Mouse (Mus musculus): Measurements from ENCODE around the gene Anapc10. TPM values are rescaled to one million over a fixed set of nuclear protein-coding genes. Genes with fewer than 3 reads are reported as not detected.
"Not testable (repeated sequence)": the region's sequence is repeated elsewhere in the genome, so short reads cannot be mapped to it uniquely, and the experiment has no call there.

Gene Anapc10
- total RNA-seq (2021) = 10 to 100 TPM in 1 of 2 experiments, 1 to 10 TPM in 1; 8.3 to 10.6 TPM
- long read RNA-seq, experiment 1, full-length matches to known transcripts = 4 of 8 reads
- long read RNA-seq, experiment 1, partial matches to known transcripts = 2 of 8 reads
- long read RNA-seq, experiment 1, other reads (novel, unspliced or antisense) = 2 of 8 reads
- long read RNA-seq, experiment 2, full-length matches to known transcripts = 11 of 17 reads
- long read RNA-seq, experiment 2, partial matches to known transcripts = 0 of 17 reads
- long read RNA-seq, experiment 2, other reads (novel, unspliced or antisense) = 6 of 17 reads

DNA sequence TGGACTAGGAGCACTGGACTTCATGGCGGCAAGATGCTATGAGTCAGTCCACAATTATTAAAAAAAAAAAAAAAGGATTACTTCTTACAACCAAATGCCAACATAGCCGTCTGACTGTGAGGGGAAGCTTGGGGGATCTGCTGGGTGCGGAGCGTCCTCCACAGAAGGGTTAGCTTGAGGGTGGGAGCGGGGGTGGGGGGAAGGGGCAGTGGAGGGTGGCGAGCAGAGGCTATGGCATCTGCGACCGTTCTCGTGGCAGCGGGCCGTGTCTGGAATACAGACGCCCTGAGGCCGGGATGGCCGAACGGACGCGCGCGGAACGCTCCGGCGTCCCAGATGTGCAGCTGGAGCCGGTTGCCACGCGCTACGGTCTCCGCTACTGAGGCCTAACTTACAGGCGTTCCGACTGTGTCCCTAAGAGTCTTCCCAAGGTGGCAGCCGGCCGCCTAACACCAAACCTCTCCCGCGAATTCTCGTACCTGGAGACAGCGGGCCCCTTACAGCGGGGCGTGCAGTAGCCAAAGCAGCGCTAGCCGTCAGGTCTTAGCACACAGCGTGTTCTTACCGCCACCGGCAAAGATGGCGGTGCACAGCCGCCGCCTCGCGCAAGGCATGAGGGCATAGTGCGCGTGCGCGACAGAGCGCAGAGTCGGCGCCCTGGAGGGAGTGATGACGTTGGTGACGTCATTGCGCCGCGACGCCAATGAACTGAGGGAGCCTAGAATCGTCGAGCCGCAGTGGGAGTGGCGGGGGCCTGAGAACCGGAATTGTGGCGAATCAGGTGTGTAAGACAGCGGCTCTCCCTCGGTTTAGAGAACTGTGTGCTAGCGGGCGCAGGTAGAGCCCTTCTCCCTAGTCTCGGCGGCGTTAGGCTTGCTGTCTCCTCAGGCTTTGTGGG, at the start of gene Anapc10, which contains the start of gene Abce1:
Anapc10 (plus strand) TSS at position 757 of the 898 bp plus-strand sequence.
Abce1 (minus strand) TSS at position 677 of the 898 bp plus-strand sequence.
- DNase-seq (ENCODE audit: low spot score in 2 of 2) = peak; percentile 98 to 99

DNA sequence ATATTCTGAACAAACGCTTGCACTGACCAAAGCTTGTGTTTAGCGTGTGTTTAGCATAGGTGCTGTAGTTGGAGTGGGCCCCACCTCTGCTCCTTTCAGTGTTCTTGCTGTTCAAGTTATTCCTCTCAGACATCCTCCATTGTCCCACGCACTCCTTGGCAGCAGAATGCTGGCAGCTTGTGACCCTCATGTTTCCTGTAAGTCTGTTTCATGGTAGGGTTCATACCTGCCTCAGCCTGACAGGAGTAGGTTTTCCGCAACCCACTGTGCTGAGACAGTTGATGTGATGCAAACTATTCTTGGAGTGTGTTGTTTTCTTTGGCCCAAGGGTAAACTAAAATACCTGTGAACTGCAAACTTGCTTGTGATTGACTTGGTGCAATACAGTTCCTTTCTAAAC, 35.2 kb upstream of the Anapc10 start:
- no peak for DNase-seq (ENCODE audit: low spot score in 2 of 2)

DNA sequence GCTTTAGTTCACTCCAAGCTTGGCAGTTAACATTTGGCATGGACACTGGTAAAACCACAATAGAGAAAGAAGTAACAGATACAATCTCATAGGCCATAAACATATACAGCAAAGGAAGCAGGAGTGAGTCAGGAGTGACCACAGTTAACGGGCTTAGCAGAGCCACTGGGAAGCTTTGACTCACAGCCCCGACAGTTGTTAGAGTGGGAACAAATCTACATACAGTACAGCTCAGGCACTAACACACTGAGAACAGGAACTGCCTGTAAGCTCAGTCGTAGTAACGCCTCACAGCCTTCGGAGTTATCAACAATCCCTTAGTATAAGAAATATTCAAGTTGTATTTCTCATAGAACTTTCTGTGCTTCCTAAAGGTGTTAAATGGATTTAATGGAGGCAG, 32.6 kb upstream of the Anapc10 start:
- DNase-seq (ENCODE audit: low spot score in 2 of 2) = no peak

DNA sequence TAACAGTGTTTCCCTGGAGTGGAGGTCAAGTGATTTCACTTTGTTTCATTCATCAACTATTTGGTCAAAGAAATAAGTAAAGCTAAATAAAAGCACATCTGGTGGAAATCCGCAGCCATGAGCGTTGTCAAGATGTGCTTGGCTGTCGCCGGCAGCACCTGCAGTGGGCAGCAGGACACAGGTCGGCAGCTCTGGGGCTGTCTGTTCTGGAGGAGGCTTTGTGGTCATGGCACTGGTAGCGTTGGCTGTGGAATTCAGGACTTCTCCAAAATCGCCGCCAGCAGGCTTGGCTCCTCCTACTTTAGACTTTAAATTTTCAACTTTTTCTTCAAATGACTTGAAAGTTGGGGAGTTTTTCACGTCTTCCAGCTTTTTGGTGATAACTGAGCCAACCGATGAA, 31.5 kb upstream of the Anapc10 start:
- not testable (repeated sequence) for DNase-seq (ENCODE audit: low spot score in 2 of 2)

DNA sequence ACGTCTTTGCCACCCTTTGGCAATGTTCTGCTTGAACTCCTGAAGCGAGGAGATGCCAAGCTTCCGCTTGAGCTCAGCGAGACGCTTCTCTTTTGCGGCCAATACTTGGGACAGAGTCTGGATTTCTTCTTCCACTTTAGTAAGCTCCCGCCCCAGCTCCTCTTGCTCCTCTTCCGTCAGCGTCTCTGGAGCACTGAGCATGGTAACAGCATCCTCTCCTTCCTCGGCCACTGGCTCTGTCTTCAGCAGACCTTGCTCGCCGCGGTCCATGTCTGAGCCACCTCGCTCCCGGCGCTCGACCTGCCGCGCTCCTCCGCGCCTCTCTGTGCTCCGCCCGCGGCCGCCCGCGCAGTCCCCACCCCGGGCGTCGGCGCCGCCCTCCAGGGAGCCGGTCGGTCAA, 31.1 kb upstream of the Anapc10 start:
- DNase-seq (ENCODE audit: low spot score in 2 of 2) = peak; percentile 31 to 43

DNA sequence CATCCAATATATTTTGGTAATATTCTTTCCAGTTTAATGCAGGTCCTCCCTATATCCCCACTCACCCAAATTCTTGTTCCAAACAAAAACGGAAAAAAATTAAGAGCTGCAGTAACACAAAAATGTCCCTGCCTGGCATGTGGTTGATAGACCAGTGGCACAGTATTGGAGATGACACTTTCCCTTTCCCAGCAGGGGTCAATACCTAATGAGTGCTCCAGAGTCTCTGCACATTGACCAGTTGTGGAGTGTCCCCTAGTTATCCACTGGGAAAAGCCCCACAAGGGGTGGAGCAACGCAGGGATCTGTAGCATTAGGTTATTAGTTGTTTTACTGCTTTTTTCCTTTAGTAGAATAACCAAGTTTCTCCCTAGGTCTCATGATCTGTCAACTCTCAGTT, 30.7 kb upstream of the Anapc10 start:
- DNase-seq (ENCODE audit: low spot score in 2 of 2) = no peak

DNA sequence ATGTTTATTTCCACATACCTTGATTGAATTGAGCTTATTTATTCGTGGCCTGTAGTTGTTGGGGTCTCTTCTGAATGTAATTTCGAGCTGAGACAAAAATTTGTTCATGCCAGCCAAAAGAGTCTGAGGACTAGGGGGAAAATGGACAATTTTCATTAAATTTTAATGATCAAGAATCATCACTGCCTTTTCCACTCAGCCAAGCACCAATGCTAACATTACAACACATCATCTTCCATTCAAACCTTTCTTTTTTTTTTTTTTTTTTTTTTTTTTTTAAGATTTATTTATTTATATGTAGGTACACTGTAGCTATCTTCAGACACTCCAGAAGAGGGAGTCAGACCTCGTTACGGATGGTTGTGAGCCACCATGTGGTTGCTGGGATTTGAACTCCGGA, 25.7 kb upstream of the Anapc10 start:
- not testable (repeated sequence) for DNase-seq (ENCODE audit: low spot score in 2 of 2)

DNA sequence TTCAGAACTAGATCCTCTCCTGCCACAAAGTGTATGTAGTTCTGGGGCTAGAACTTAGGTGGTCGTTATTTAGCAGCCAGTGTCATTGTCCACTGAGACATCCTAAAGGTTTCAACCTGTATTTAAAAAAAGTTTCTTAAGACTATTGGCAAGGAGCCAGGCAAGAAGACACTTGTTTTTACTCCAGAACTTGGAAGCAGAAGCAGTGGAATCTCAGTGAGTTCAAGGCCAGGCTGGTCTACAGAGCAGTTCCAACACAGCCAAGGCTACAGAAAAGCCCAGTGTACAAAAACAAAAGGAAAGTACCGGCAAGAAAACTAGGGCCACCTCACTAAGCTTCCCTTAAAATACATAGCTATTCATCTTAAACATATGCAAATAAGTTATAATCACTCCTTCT, 19.1 kb upstream of the Anapc10 start:
- DNase-seq (ENCODE audit: low spot score in 2 of 2) = no peak

DNA sequence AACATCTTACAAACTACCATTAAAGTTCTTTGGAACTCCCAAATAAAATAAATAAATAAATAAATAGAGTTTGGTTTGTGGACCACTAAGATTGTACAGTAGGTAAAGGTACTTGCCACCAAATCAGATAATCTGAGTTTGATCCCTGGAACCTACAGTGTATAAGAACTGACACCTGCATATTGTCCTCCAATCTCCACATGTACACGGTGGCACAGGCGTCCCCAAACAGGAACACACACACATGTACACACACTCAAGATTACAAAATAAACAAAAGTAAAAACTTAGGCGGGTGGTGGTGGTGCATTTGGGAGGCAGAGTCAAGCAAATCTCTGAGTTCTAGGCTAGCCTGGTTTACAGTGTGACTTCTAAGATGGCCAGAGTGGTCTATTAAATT, 4.9 kb upstream of the Anapc10 start:
- no peak for DNase-seq (ENCODE audit: low spot score in 2 of 2)

DNA sequence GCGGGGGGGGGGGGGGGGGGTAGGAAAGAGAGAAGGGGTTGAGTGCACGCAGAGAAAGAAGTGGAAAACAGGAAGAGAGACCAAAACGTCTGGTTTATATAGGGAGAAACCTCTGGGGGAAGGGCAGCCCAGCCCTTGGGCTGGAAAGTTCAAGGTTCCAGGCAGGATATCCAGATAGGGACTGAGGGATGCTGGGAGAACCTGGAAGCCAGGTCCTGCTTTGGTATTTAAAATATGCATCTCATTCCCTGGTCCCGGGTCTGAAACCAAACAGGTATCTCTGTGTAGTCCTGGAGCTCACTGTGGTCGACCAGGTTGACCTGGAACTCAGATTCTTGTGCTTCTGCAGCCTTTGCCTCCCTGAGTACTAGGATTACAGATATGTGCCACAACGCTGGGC, 1.1 kb downstream of the Anapc10 start:
- no peak for DNase-seq (ENCODE audit: low spot score in 2 of 2)

DNA sequence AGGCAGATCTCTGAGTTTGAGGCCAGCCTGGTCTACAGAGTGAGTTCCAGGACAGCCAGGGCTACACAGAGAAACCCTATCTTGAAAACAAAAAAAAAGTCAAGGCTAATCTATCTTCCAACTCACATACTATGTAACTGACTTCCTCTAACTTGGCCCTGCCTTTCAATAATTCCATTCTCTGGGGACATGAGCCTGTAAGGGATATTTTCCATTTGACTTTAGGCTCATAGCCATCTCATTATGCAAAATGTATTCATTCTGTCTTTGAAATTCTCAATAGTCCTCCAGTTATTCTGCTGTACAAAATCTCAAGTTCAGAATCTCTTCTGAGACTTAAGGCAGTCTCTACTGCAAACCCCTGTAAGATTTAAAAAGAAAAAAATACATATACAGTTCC, 9.9 kb downstream of the Anapc10 start:
- DNase-seq (ENCODE audit: low spot score in 2 of 2) = no peak

DNA sequence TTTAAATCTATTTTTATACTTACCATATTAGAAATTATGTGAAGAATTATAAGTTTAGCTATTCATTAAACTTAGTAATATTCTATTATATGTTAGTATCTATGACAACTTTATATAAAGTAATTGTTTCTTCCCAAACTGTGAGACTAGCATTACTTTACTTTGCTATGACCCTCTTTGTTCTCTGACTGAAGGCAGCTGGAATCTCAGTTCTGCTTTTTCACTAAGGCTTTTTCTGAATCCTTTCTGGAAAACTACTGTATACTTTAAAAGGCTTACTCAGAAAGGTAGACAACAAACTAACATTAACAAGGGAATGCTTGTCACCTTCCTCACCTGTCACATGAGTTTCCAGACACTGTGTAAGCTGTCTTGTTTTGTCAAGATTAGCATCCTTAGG, 11.7 kb downstream of the Anapc10 start:
- no peak for DNase-seq (ENCODE audit: low spot score in 2 of 2)

DNA sequence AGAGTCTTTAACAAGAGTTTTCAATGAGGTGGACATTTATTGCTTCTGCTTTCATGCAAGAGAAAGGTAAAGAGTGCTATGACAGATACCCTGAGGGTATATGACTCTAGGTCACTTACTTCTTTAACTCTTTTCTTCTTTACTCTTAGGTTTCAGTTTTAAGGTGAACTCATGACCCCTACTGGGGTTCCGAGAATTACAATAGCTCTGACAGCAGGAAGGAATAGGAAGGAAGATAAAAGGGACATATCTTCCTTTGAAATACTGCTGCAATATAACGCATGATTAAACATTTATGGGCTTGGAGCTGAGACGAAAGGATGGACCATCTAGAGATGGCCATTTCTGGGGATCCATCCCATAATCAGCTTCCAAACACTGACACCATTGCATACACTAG, 13.0 kb downstream of the Anapc10 start:
- no peak for DNase-seq (ENCODE audit: low spot score in 2 of 2)

DNA sequence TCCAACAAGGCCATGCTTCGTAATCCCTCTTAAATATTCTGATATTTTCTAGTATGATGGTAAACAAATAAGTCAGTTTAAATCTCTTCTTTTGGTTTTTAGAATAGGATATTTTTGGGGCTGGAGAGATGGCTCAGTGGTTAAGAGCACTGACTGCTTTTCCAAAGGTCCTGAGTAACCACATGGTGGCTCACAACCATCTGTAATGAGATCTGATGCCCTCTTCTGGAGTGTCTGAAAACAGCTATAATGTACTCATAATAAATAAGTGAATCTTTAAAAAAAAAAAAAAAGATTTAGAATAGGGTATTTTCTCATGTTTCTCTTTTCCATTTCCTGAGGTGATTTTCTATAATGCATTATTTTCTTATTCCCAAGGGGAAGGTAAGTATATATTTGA, 16.3 kb downstream of the Anapc10 start:
- no peak for DNase-seq (ENCODE audit: low spot score in 2 of 2)

DNA sequence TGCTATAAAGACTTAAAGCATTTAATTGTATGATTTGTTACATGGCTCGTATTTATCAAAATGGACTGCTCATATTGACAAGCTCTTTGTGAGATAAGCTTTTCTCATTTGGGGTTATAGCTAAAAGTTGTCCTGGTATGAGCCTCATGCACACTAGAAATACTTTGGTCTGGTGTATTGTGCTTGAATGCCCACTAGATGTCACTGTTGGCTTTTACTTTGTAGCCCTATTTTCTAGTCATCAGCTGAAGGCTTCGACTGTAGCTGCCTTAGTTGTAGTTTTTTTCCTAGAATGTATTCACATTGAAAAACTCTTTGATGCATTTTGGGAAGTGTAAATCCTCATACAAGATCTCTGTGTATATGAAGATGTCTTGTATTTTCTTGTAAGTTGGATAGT, 22.7 kb downstream of the Anapc10 start:
- peak in 1 of 2 experiments; percentile 8 for DNase-seq (ENCODE audit: low spot score in 2 of 2)

DNA sequence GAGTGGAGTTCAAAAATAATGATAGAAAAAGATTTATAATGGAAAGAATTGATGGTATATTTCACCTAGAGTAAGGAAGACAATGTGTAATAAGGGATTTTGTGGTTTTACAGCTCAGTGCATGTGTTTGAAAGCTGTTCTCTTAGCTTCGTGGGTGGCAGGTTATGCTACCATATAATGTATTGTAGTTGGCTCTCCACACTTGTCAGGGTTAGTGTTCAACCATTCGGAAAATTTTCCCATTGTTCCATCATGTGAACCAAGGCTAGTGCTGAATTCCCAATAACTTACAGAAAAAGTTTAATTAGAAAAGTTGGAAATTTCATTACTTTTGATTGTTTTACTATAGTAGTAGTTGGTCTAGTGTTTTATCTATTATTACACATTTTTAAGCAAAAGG, 36.6 kb downstream of the Anapc10 start:
- DNase-seq (ENCODE audit: low spot score in 2 of 2) = no peak

DNA sequence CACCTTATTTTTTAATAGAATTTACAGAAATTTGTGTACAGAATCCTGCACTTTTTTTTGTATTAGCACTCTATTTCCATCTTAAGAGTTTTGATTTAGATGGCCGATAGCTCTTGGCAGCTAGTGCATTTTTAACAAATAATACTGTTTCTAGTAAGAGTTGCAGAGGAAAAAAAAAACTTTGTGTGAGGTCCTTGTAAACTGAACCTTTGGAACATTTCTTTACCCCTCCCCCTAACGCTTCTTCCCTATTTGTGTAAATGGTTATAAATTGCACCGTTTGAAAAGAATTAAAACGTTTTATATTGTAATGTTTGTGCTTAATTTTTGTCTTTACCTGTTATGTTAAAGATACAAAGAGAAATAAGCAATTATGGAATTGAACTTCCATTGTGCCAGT, 37.0 kb downstream of the Anapc10 start:
- no peak for DNase-seq (ENCODE audit: low spot score in 2 of 2)

DNA sequence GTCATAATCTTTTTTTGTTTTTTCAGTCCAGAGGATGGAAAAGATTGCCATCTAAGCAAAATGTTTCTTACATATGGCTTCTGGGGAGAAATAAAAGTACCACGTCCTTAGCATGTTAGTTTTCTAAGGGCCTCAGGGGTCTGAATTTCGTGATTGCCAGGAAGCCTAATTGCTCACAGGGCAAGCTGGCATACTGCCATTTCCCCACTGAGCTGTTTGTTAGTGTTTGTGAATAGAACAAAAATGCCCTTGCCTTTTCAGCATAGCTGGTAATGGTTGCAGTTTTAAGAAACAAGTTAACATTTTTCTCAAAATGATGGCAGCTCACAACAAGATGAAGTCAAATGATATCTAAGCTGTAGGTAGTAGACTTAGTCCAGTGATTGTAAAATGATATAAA, 38.7 kb downstream of the Anapc10 start:
- DNase-seq (ENCODE audit: low spot score in 2 of 2) = no peak

DNA sequence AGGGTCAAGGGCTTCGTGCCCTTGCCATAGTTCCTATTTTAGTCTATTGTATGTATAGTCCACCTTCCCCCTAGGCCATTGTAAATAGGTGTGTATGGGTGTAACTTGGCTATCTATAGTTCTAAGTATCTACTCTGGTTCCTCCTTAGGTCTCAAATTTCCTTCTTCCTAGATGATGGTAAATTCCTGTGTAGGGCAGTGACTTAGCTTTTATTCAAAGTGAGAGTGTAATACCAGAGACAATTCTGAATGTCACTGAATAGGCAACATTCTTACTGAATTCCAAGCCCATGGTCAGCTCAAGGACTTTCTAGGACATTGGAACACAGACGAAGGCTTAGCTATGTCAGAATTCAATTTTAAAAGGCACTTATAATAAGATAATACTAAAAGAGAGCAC, 83.3 kb downstream of the Anapc10 start:
- DNase-seq (ENCODE audit: low spot score in 2 of 2) = not testable (repeated sequence)

DNA sequence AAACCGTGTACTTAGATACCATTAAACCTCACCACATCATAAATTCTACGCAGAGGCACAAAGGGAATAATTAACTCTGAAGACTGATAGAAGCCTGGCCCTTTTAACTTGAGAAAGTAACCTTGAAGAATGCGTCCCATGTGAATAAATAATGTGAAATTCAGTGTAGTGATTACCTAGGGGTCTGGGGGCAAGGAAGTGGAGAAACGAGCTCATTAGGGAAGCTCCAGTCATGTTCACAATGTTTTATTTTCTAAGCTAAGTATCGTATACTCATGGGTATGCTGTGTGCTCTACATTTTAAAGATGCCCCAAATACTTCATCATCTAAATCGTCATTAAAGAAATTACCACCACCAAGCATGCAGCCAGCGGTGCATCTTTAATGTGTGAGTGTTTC, 85.1 kb downstream of the Anapc10 start:
- no peak for DNase-seq (ENCODE audit: low spot score in 2 of 2)

DNA sequence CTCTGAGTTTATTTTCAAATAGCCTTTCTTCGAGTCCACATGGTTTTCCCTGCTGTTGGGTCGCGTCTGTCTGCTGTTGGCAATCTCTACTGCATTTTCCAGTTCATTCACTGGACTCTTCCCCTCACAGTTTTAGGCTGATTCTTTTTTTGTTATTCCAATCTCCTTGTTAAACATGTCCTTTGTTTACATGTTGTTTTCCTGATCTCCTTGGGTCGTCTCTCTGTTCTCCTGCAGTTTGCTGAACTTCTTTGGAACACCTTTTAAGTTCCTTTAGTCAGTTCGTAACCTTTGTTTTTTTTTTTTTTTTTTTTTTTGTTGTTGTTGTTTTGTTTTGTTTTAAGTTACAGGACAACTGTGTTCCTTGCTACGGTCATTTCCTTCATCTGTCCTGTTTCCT, 92.9 kb downstream of the Anapc10 start:
- DNase-seq (ENCODE audit: low spot score in 2 of 2) = no peak

DNA sequence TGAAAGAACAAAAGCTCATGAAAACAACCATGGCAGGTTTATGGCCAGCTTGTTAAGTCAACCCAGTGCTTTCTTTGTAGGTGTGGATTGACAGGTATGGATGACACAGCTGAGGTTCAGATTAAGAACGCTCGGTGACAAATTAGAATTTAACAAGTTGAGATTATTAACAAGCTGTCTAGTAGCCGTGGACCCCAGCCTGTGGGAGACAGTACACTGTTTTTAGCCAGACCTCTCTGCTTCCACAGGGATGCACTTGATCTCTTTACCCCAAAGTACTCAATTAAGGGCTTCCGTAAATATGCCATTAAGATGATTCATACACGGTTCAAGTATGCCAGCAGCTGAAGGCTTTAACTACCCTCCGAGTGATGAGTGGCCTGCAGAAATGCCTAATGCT, 95.4 kb downstream of the Anapc10 start:
- no peak for DNase-seq (ENCODE audit: low spot score in 2 of 2)
